Comparison of ENCODE assay signal across 25 mouse cellular contexts in the genomic region with DNA sequence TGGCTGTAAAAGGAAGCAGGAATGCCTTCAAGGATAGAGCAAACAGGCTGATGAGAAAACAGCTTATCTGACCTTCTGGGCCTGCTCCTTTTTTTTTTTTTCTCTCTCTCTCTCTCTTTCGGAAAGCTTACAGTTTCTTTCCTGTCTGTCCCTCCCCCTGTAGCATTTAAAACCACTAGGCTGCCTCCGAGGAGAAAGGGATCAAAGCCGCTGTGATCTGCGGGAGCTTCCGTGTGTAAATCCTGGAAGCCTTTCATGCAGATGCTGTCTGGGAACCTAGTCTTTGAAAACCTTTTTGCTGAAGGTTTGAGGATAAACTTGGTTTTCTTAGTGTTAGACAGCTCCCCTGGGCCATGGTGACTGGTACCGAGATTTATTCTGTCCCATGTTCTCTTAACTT. TPM values are rescaled to one million over a fixed set of nuclear protein-coding genes. Genes with fewer than 3 reads are reported as not detected.
A peak's percentile ranks its signal among the peaks of the same experiment; 100 is the strongest.
DNase-seq lines count a peak whose midpoint lies in the region; ATAC-seq and TF ChIP-seq lines count a peak whose summit lies in the region.
"Had no signal": no experiment of that assay in that cellular context is flagged by ENCODE, and none has a peak within 500 bp of the region (broad histone marks: within the 10 kb centered on the region; RNA-seq: fewer than 3 reads in every experiment).

No protein-coding gene starts in this region.

- DNase-seq in heart, adult 11 months: no peak
- peak; percentile 70 for DNase-seq in brain, embryonic 14.5 days (ENCODE audit: low read depth)
- peak; percentile 2 for DNase-seq in embryonic facial prominence, embryonic 14.5 days (ENCODE audit: low spot score)
- no peak for DNase-seq in thymus, postnatal 0 days (ENCODE audit: low spot score)
- DNase-seq in adrenal gland, adult 8-10 months: no peak
- DNase-seq: adrenal gland, postnatal 36 days; cerebellum, adult 18-20 months; cerebellum, postnatal 25 days; forebrain, postnatal 0 days; heart, postnatal 4 days; kidney, postnatal 36 days; retina, postnatal 1 day; thymus, postnatal 14 days had no signal

- TF ChIP-seq POLR2A in brain, embryonic 14.5 days (IDR thresholded peaks at IDR 0.05; ENCODE audit: borderline replicate concordance, extremely low read depth, insufficient read depth, insufficient read length, poor library complexity, severe bottlenecking): no peak

- WGBS in heart, embryonic 12.5 days: 20% methylated on average over 6 of the region's 6 CpGs
- 18% methylated on average over 6 of the region's 6 CpGs for WGBS in embryonic facial prominence, embryonic 14.5 days
- WGBS in midbrain, embryonic 15.5 days: 26% methylated on average over 6 of the region's 6 CpGs

- H3K27ac ChIP-seq in heart, embryonic 12.5 days (ENCODE audit: poor library complexity, severe bottlenecking): no peak overlapping the region
- no peak overlapping the region for H3K27ac ChIP-seq in embryonic facial prominence, embryonic 14.5 days (replicated peaks; ENCODE audit: low read depth, low read length)
- H3K27ac ChIP-seq in midbrain, embryonic 15.5 days: no peak overlapping the region
- H3K27ac ChIP-seq: embryonic facial prominence, embryonic 13.5 days; heart, embryonic 10.5 days; hindbrain, embryonic 15.5 days; limb, embryonic 13.5 days; liver, embryonic 14.5 days; lung, embryonic 15.5 days; macrophage had no signal

- no peak for TF ChIP-seq CTCF in brain, embryonic 14.5 days (IDR thresholded peaks at IDR 0.05; ENCODE audit: borderline replicate concordance, extremely low read depth, insufficient read depth, insufficient read length)

- H3K9ac ChIP-seq in heart, embryonic 12.5 days: no peak overlapping the region
- H3K9ac ChIP-seq in embryonic facial prominence, embryonic 14.5 days (ENCODE audit: low read depth, low read length): no peak overlapping the region
- no peak overlapping the region for H3K9ac ChIP-seq in midbrain, embryonic 15.5 days
- H3K9ac ChIP-seq: embryonic facial prominence, embryonic 13.5 days; forebrain, postnatal 0 days; hindbrain, embryonic 15.5 days; limb, embryonic 13.5 days; liver, embryonic 14.5 days; lung, embryonic 15.5 days had no signal

- peak overlapping the region; percentile 29; the same call in 1 of the 2 replicates for H3K4me2 ChIP-seq in heart, embryonic 12.5 days
- H3K4me2 ChIP-seq in embryonic facial prominence, embryonic 14.5 days (ENCODE audit: low read depth, low read length): 0 out of 2 replicates have a peak overlapping the region, but pooled peaks have one; percentile 7
- no peak overlapping the region for H3K4me2 ChIP-seq in midbrain, embryonic 15.5 days
- H3K4me2 ChIP-seq: embryonic facial prominence, embryonic 13.5 days; hindbrain, embryonic 15.5 days; limb, embryonic 13.5 days; lung, embryonic 15.5 days had no signal

- no peak for ATAC-seq in heart, embryonic 12.5 days (ENCODE audit: insufficient number of reproducible peaks, low FRiP score)
- ATAC-seq in embryonic facial prominence, embryonic 14.5 days (ENCODE audit: low read depth): no peak
- peak; percentile 48; the same call in 1 of the 2 replicates for ATAC-seq in midbrain, embryonic 15.5 days (replicated peaks)
- ATAC-seq: CD4-positive, CD25-positive, alpha-beta regulatory T cell, adult 4 months; forebrain, postnatal 0 days; intestine, embryonic 16.5 days had no signal

- H3K9me3 ChIP-seq in heart, embryonic 12.5 days (replicated peaks): no peaks in the 10 kb centered on the region
- no peaks in the 10 kb centered on the region for H3K9me3 ChIP-seq in embryonic facial prominence, embryonic 14.5 days (ENCODE audit: control insufficient read depth, low read length)
- no peaks in the 10 kb centered on the region for H3K9me3 ChIP-seq in midbrain, embryonic 15.5 days
- H3K9me3 ChIP-seq: embryonic facial prominence, embryonic 13.5 days; G1E; heart, embryonic 10.5 days; hindbrain, embryonic 15.5 days; limb, embryonic 13.5 days; lung, embryonic 15.5 days had no signal

- H3K27me3 ChIP-seq in heart, embryonic 12.5 days (replicated peaks): no peaks in the 10 kb centered on the region
- no peaks in the 10 kb centered on the region for H3K27me3 ChIP-seq in embryonic facial prominence, embryonic 14.5 days (replicated peaks; ENCODE audit: control insufficient read depth, insufficient read depth, low read length)
- no peaks in the 10 kb centered on the region for H3K27me3 ChIP-seq in midbrain, embryonic 15.5 days (replicated peaks)
- H3K27me3 ChIP-seq: embryonic facial prominence, embryonic 13.5 days; hindbrain, embryonic 15.5 days; limb, embryonic 13.5 days; lung, embryonic 15.5 days had no signal

- H3K4me1 ChIP-seq in heart, embryonic 12.5 days (replicated peaks): no peaks in the 10 kb centered on the region
- H3K4me1 ChIP-seq in embryonic facial prominence, embryonic 14.5 days (ENCODE audit: control insufficient read depth, insufficient read depth, low read length): no peaks in the 10 kb centered on the region
- H3K4me1 ChIP-seq in midbrain, embryonic 15.5 days: peaks cover 4% of the 10 kb centered on the region; the same call in 1 of the 2 replicates
- H3K4me1 ChIP-seq: embryonic facial prominence, embryonic 13.5 days; heart, embryonic 10.5 days; hindbrain, embryonic 15.5 days; limb, embryonic 13.5 days; lung, embryonic 15.5 days had no signal

- no peaks in the 10 kb centered on the region for H3K36me3 ChIP-seq in heart, embryonic 12.5 days
- no peaks in the 10 kb centered on the region for H3K36me3 ChIP-seq in embryonic facial prominence, embryonic 14.5 days (ENCODE audit: control insufficient read depth, insufficient read depth, low read length)
- H3K36me3 ChIP-seq in midbrain, embryonic 15.5 days (replicated peaks): no peaks in the 10 kb centered on the region
- H3K36me3 ChIP-seq: embryonic facial prominence, embryonic 13.5 days; G1E; heart, embryonic 10.5 days; hindbrain, embryonic 15.5 days; limb, embryonic 13.5 days; lung, embryonic 15.5 days had no signal

- no peak overlapping the region for H3K4me3 ChIP-seq in heart, embryonic 12.5 days
- H3K4me3 ChIP-seq in embryonic facial prominence, embryonic 14.5 days (ENCODE audit: low read depth, low read length): no peak overlapping the region
- H3K4me3 ChIP-seq in midbrain, embryonic 15.5 days: no peak overlapping the region
- H3K4me3 ChIP-seq: embryonic facial prominence, embryonic 13.5 days; heart, embryonic 10.5 days; hindbrain, embryonic 15.5 days; limb, embryonic 13.5 days; lung, embryonic 15.5 days had no signal

RNA-seq across cellular contexts. Expression of a gene that starts 30.8 kb away (rescaled TPM):
- 5.7 and 5.8 TPM in 2 replicates for polyA plus RNA-seq in heart, embryonic 12.5 days (2016; fragmentation: Nextera tagmentation; extraction: Ambion mirVana)
- 47.3 and 68.8 TPM in 2 replicates for polyA plus RNA-seq in brain, embryonic 14.5 days (2012; rRNA removed)
- 19.3 and 20.1 TPM in 2 replicates for polyA plus RNA-seq in embryonic facial prominence, embryonic 14.5 days (2014; fragmentation: Nextera tagmentation; extraction: Ambion mirVana)
- 71.1 and 71.5 TPM in 2 replicates for polyA plus RNA-seq in midbrain, embryonic 15.5 days (2015; fragmentation: Nextera tagmentation; extraction: Ambion mirVana)
- polyA plus RNA-seq in thymus, postnatal 0 days (2015; fragmentation: Nextera tagmentation; extraction: Ambion mirVana): 2.5 and 2.8 TPM in 2 replicates
- total RNA-seq in adrenal gland, adult 8-10 months (2022): 10 to 100 TPM; 28.9 to 38.3 (median 33.7) TPM
- polyA plus RNA-seq: G1E had no signal

Comparison
In these comparisons a context has a peak if more than half of its experiments do, and no peak if none do; other contexts are left out.
1. DNase-seq: peak in brain, embryonic 14.5 days (single experiment) and embryonic facial prominence, embryonic 14.5 days (single experiment); none in heart, adult 11 months (single experiment), thymus, postnatal 0 days (single experiment) and adrenal gland, adult 8-10 months (single experiment).